Mouse (Mus musculus): Measurements from ENCODE around the gene Gm11168. TPM values are rescaled to one million over a fixed set of nuclear protein-coding genes. Genes with fewer than 3 reads are reported as not detected.
"Not testable (repeated sequence)": the region's sequence is repeated elsewhere in the genome, so short reads cannot be mapped to it uniquely, and the experiment has no call there.

The Gm11168 gene
- polyA plus RNA-seq, 1 experiment from 2014 or later = not detected

- H3K27me3 ChIP-seq (ENCODE audit: insufficient read depth, low read length); H3K4me2 ChIP-seq (replicated peaks; ENCODE audit: low read depth, low read length); H3K4me1 ChIP-seq (ENCODE audit: insufficient read depth, low read length); H3K9ac ChIP-seq (replicated peaks; ENCODE audit: low read length); H3K36me3 ChIP-seq (ENCODE audit: insufficient read depth, low read length); ATAC-seq (ENCODE audit: low FRiP score, low TSS enrichment); H3K27ac ChIP-seq (ENCODE audit: low read length); H3K4me3 ChIP-seq (ENCODE audit: low read length); H3K9me3 ChIP-seq (ENCODE audit: low read length): not testable (repeated sequence)
- WGBS = 66% methylated on average over 4 of the region's 6 CpGs
These were observed 22.5 kb downstream of the Gm11168 start for GRCm38 (mm10) chr9:3025653-3026052.

GRCm38 (mm10) chr9:3026136-3026535 is 23.0 kb downstream of the Gm11168 start:
- not testable (repeated sequence) for H3K36me3 ChIP-seq (ENCODE audit: insufficient read depth, low read length); H3K4me1 ChIP-seq (ENCODE audit: insufficient read depth, low read length); H3K27me3 ChIP-seq (ENCODE audit: insufficient read depth, low read length); H3K27ac ChIP-seq (ENCODE audit: low read length); H3K9me3 ChIP-seq (ENCODE audit: low read length); H3K9ac ChIP-seq (replicated peaks; ENCODE audit: low read length); H3K4me2 ChIP-seq (replicated peaks; ENCODE audit: low read depth, low read length); H3K4me3 ChIP-seq (ENCODE audit: low read length); ATAC-seq (ENCODE audit: low FRiP score, low TSS enrichment)
- WGBS = 73% methylated on average over 5 of the region's 5 CpGs

GRCm38 (mm10) chr9:3026741-3027140 is 23.6 kb downstream of the Gm11168 start:
- not testable (repeated sequence) for H3K36me3 ChIP-seq (ENCODE audit: insufficient read depth, low read length); H3K9ac ChIP-seq (replicated peaks; ENCODE audit: low read length); ATAC-seq (ENCODE audit: low FRiP score, low TSS enrichment); H3K4me3 ChIP-seq (ENCODE audit: low read length); H3K27me3 ChIP-seq (ENCODE audit: insufficient read depth, low read length); H3K4me2 ChIP-seq (replicated peaks; ENCODE audit: low read depth, low read length); H3K4me1 ChIP-seq (ENCODE audit: insufficient read depth, low read length); H3K9me3 ChIP-seq (ENCODE audit: low read length); H3K27ac ChIP-seq (ENCODE audit: low read length)
- 67% methylated on average over 9 of the region's 9 CpGs for WGBS

GRCm38 (mm10) chr9:3027200-3027599 is 24.1 kb downstream of the Gm11168 start:
- not testable (repeated sequence) for H3K4me3 ChIP-seq (ENCODE audit: low read length); H3K27ac ChIP-seq (ENCODE audit: low read length); H3K9ac ChIP-seq (replicated peaks; ENCODE audit: low read length); H3K27me3 ChIP-seq (ENCODE audit: insufficient read depth, low read length); ATAC-seq (ENCODE audit: low FRiP score, low TSS enrichment); H3K36me3 ChIP-seq (ENCODE audit: insufficient read depth, low read length); H3K9me3 ChIP-seq (ENCODE audit: low read length); H3K4me1 ChIP-seq (ENCODE audit: insufficient read depth, low read length); H3K4me2 ChIP-seq (replicated peaks; ENCODE audit: low read depth, low read length)
- WGBS = 74% methylated on average over 9 of the region's 9 CpGs

GRCm38 (mm10) chr9:3029276-3030000 is 26.3 kb downstream of the Gm11168 start:
- 69% methylated on average over 12 of the region's 16 CpGs for WGBS
- not testable (repeated sequence) for ATAC-seq (ENCODE audit: low FRiP score, low TSS enrichment); H3K27ac ChIP-seq (ENCODE audit: low read length); H3K4me2 ChIP-seq (replicated peaks; ENCODE audit: low read depth, low read length); H3K4me3 ChIP-seq (ENCODE audit: low read length); H3K9ac ChIP-seq (replicated peaks; ENCODE audit: low read length); H3K36me3 ChIP-seq (ENCODE audit: insufficient read depth, low read length); H3K27me3 ChIP-seq (ENCODE audit: insufficient read depth, low read length); H3K9me3 ChIP-seq (ENCODE audit: low read length); H3K4me1 ChIP-seq (ENCODE audit: insufficient read depth, low read length)

- H3K9me3 ChIP-seq (ENCODE audit: low read length); H3K4me3 ChIP-seq (ENCODE audit: low read length); H3K4me2 ChIP-seq (replicated peaks; ENCODE audit: low read depth, low read length); H3K4me1 ChIP-seq (ENCODE audit: insufficient read depth, low read length); H3K36me3 ChIP-seq (ENCODE audit: insufficient read depth, low read length); H3K27ac ChIP-seq (ENCODE audit: low read length); H3K9ac ChIP-seq (replicated peaks; ENCODE audit: low read length); H3K27me3 ChIP-seq (ENCODE audit: insufficient read depth, low read length): not testable (repeated sequence)
- ATAC-seq (ENCODE audit: low FRiP score, low TSS enrichment) = 0 out of 2 replicates have a peak, but pooled peaks have one; percentile 35
- 57% methylated on average over 2 of the region's 10 CpGs for WGBS
These were observed 27.7 kb downstream of the Gm11168 start for GRCm38 (mm10) chr9:3030677-3031318.

- not testable (repeated sequence) for ATAC-seq (ENCODE audit: low FRiP score, low TSS enrichment); H3K9me3 ChIP-seq (ENCODE audit: low read length); H3K27ac ChIP-seq (ENCODE audit: low read length); H3K4me2 ChIP-seq (replicated peaks; ENCODE audit: low read depth, low read length); H3K4me1 ChIP-seq (ENCODE audit: insufficient read depth, low read length); H3K4me3 ChIP-seq (ENCODE audit: low read length); H3K27me3 ChIP-seq (ENCODE audit: insufficient read depth, low read length); H3K9ac ChIP-seq (replicated peaks; ENCODE audit: low read length); H3K36me3 ChIP-seq (ENCODE audit: insufficient read depth, low read length)
- no CpG with 5 or more reads among the region's 8 CpGs for WGBS
These were observed 31.2 kb downstream of the Gm11168 start, which contains the start of gene Gm17535 for GRCm38 (mm10) chr9:3034299-3034698. Gm17535 (plus strand) TSS chr9:3034599.

GRCm38 (mm10) chr9:3036577-3036976 is 33.4 kb downstream of the Gm11168 start, which contains the start of gene Gm10715:
Gm10715 (plus strand) TSS chr9:3036877.
- not testable (repeated sequence) for H3K9ac ChIP-seq (replicated peaks; ENCODE audit: low read length); H3K27ac ChIP-seq (ENCODE audit: low read length); H3K9me3 ChIP-seq (ENCODE audit: low read length); H3K27me3 ChIP-seq (ENCODE audit: insufficient read depth, low read length); ATAC-seq (ENCODE audit: low FRiP score, low TSS enrichment); H3K4me1 ChIP-seq (ENCODE audit: insufficient read depth, low read length); H3K4me3 ChIP-seq (ENCODE audit: low read length); H3K4me2 ChIP-seq (replicated peaks; ENCODE audit: low read depth, low read length); H3K36me3 ChIP-seq (ENCODE audit: insufficient read depth, low read length)
- 74% methylated on average over 6 of the region's 8 CpGs for WGBS

GRCm38 (mm10) chr9:3038161-3038560 is 35.0 kb downstream of the Gm11168 start:
- H3K27ac ChIP-seq (ENCODE audit: low read length); H3K4me3 ChIP-seq (ENCODE audit: low read length); H3K9ac ChIP-seq (replicated peaks; ENCODE audit: low read length); ATAC-seq (ENCODE audit: low FRiP score, low TSS enrichment); H3K4me1 ChIP-seq (ENCODE audit: insufficient read depth, low read length); H3K27me3 ChIP-seq (ENCODE audit: insufficient read depth, low read length); H3K4me2 ChIP-seq (replicated peaks; ENCODE audit: low read depth, low read length); H3K36me3 ChIP-seq (ENCODE audit: insufficient read depth, low read length); H3K9me3 ChIP-seq (ENCODE audit: low read length): not testable (repeated sequence)
- WGBS = 67% methylated on average over 4 of the region's 4 CpGs
